Mouse (Mus musculus): ENCODE measurements at regions not wholly inside any gene's neighbourhood (a gene's known extent, or its start where the extent isn't known, plus 50 kb on each side); places are given as distances from the start of the nearest gene placed in this dataset.

GRCm38 (mm10) chr3:45104431-45104830 lies 273.8 kb upstream of the Pcdh10 start:
- peak; percentile 78 for DNase-seq (ENCODE audit: low read depth, low spot score)

GRCm38 (mm10) chr3:45117260-45117659 lies 260.9 kb upstream of the Pcdh10 start:
- DNase-seq (ENCODE audit: low read depth, low spot score) = peak; percentile 95

GRCm38 (mm10) chr3:45117921-45118320 lies 260.3 kb upstream of the Pcdh10 start:
- DNase-seq (ENCODE audit: low read depth, low spot score) = peak; percentile 84

Measured in R1 (cell line).